Mouse (Mus musculus): ENCODE data around the gene Trim56.

GRCm38 (mm10) chr5:137065923-137066322 is 50.1 kb downstream of the Trim56 start:
- TF ChIP-seq CTCF (IDR thresholded peaks at IDR 0.05; ENCODE audit: insufficient read depth, low read depth, low read length) (no peak), POLR2A (IDR thresholded peaks at IDR 0.05; ENCODE audit: insufficient read depth, low read depth, low read length) (no peak)

Data from olfactory bulb, adult 2 months (tissue).